Mouse (Mus musculus) R1 (cell line): Measurements from ENCODE around the gene Chd3.
A peak's percentile ranks its signal among the peaks of the same experiment; 100 is the strongest.
"Not testable (repeated sequence)": the region's sequence is repeated elsewhere in the genome, so short reads cannot be mapped to it uniquely, and the experiment has no call there.

ENCODE experiments used
- DNase-seq: peaks from one replicate; pipeline ENCODE4 v3.0.0-alpha.2; 2018; ENCODE audit warnings: low read depth, low spot score

Chd3 gene

GRCm38 (mm10) chr11:69325628-69326407 lies 43.4 kb downstream of the Chd3 start, which contains the start of gene Kcnab3:
Gene Kcnab3, plus strand, starts transcription at chr11:69326258.
- DNase-seq, result peak; percentile 96

- DNase-seq, result no peak
Observed at GRCm38 (mm10) chr11:69324749-69325148, 44.5 kb downstream of the Chd3 start.

GRCm38 (mm10) chr11:69323667-69324111 lies 45.5 kb downstream of the Chd3 start, which contains the start of the genes Cntrob and Trappc1:
Gene Cntrob, minus strand, starts transcription at chr11:69323775.
Gene Trappc1, plus strand, starts transcription at chr11:69323980.
- DNase-seq, result peak; percentile 99

- DNase-seq, result peak; percentile 32
Observed at GRCm38 (mm10) chr11:69322693-69323471, 46.3 kb downstream of the Chd3 start.

GRCm38 (mm10) chr11:69322010-69322409 lies 47.2 kb downstream of the Chd3 start:
- no peak for DNase-seq

- no peak for DNase-seq
Observed at GRCm38 (mm10) chr11:69321580-69321979, 47.6 kb downstream of the Chd3 start.

GRCm38 (mm10) chr11:69318000-69318399 lies 51.2 kb downstream of the Chd3 start:
- not testable (repeated sequence) for DNase-seq

GRCm38 (mm10) chr11:69316361-69316760 lies 52.8 kb downstream of the Chd3 start:
- no peak for DNase-seq

GRCm38 (mm10) chr11:69311266-69311665 lies 57.9 kb downstream of the Chd3 start:
- no peak for DNase-seq

- no peak for DNase-seq
Observed at GRCm38 (mm10) chr11:69306039-69306438, 63.2 kb downstream of the Chd3 start.

GRCm38 (mm10) chr11:69305291-69305690 lies 63.9 kb downstream of the Chd3 start:
- no peak for DNase-seq

- no peak for DNase-seq
Observed at GRCm38 (mm10) chr11:69302817-69303216, 66.4 kb downstream of the Chd3 start.

GRCm38 (mm10) chr11:69298231-69298630 lies 71.0 kb downstream of the Chd3 start:
- DNase-seq, result peak; percentile 30

- no peak for DNase-seq
Observed at GRCm38 (mm10) chr11:69297799-69298198, 71.4 kb downstream of the Chd3 start.

- no peak for DNase-seq
Observed at GRCm38 (mm10) chr11:69295286-69295685, 73.9 kb downstream of the Chd3 start.
